Mouse (Mus musculus) neural tube, embryonic 13.5 days (tissue): Measurements from ENCODE around the gene Icos. TPM values are rescaled to one million over a fixed set of nuclear protein-coding genes. Genes with fewer than 3 reads are reported as not detected.

Experiments
- ATAC-seq: fragments of 200-750 bp; cut with Nextera tagmentation; 2 replicates; pipeline ENCODE4 v1.8.0; 2017; ENCODE audit warnings: low read depth, mild to moderate bottlenecking, moderate TSS enrichment, moderate library complexity
- H3K27ac ChIP-seq: fragments of 300-500 bp; sonication (generic); replicated peaks from 2 replicates; pipeline ENCODE4 v1.5.1; 2015; ENCODE audit warnings: moderate library complexity, mild to moderate bottlenecking, inconsistent platforms
- H3K27me3 ChIP-seq: fragments of 300-500 bp; sonication (generic); 2 replicates; pipeline ENCODE4 v1.6.1; 2015; ENCODE audit warnings: mild to moderate bottlenecking, inconsistent platforms
- H3K36me3 ChIP-seq: fragments of 300-500 bp; sonication (generic); 2 replicates; pipeline ENCODE4 v1.6.1; 2015; ENCODE audit warnings: mild to moderate bottlenecking, inconsistent platforms
- H3K4me1 ChIP-seq: fragments of 300-500 bp; sonication (generic); replicated peaks from 2 replicates; pipeline ENCODE4 v1.6.1; 2015; ENCODE audit warnings: inconsistent platforms
- H3K4me2 ChIP-seq: fragments of 300-500 bp; sonication (generic); 2 replicates; pipeline ENCODE4 v1.6.1; 2015; ENCODE audit warnings: inconsistent platforms, mild to moderate bottlenecking, moderate library complexity
- H3K4me3 ChIP-seq: fragments of 300-500 bp; sonication (generic); 2 replicates; pipeline ENCODE4 v1.5.1; 2015; ENCODE audit warnings: mild to moderate bottlenecking, inconsistent platforms
- H3K9ac ChIP-seq: fragments of 300-500 bp; sonication (generic); 2 replicates; pipeline ENCODE4 v1.6.1; 2015; ENCODE audit warnings: moderate library complexity, mild to moderate bottlenecking, inconsistent platforms
- H3K9me3 ChIP-seq: fragments of 300-500 bp; sonication (generic); 2 replicates; pipeline ENCODE4 v1.6.1; 2016; ENCODE audit warnings: inconsistent platforms
- WGBS: fragments of 180-500 bp; shearing (Covaris S2); methylation state at CpG from one replicate; pipeline ENCODE4 v1.1.7; 2015; 5-methylcytosine and 5-hydroxymethylcytosine counted together
- polyA plus RNA-seq: library from polyadenylated mRNA; unstranded; fragments of >200 nt; fragmentation: Nextera tagmentation; extraction: Ambion mirVana; gene quantifications from 2 replicates; pipeline ENCODE4 v1.2.1, GENCODE M21; 2015

Icos gene
- polyA plus RNA-seq, 1 experiment from 2014 or later, result not detected

DNA sequence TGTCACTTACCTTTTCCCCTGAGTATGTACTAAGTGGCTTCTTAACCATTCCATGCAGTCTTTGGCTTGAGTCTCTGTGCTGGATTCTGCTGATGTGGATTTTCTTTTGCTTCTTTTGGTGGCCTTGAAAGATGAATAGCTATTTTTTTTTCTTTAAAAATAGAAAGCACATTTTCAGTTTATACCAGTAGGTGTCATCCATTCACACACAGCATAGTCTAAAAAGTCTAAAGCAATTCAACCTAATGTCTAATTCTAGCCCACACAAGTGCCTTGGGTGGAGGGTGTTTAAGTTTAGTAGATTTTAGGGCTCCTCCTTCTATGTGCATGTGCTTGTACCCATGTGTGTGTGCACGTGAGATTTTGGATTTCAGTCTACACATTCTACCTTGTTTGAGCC, 6.9 kb upstream of the Icos start:
- Histone ChIP-seq H3K27me3 (no peaks in the 10 kb centered on the region), H3K36me3 (no peaks in the 10 kb centered on the region), H3K4me1 (no peaks in the 10 kb centered on the region), H3K27ac (no peak overlapping the region), H3K4me3 (no peak overlapping the region), H3K9ac (no peak overlapping the region), H3K9me3 (no peaks in the 10 kb centered on the region), H3K4me2 (no peak overlapping the region)
- 91% methylated on average over 1 of the region's 1 CpGs for WGBS
- no peak for ATAC-seq

DNA sequence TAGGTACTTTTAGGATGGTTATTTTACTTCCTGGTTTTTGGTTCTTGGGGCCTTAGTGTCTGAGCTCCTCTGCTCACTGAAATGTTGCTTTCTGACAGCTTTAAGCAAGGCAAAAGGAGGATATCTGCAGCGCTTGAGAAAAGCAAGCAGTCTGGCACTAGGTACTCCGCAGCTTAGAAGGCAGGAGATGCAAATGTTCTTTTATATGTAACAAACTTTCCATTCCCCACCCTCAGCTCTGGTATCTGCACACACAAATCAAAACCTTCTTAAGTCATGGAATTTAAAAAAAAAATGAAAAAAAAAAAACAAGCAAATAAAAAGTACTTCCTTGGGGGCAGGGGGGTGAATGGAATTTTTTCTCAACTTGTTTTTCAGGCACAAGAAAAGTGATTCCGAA, 3.5 kb upstream of the Icos start:
- no peaks in the 10 kb centered on the region for H3K4me1 ChIP-seq
- H3K9me3 ChIP-seq, result no peaks in the 10 kb centered on the region
- H3K36me3 ChIP-seq, result no peaks in the 10 kb centered on the region
- no peak for ATAC-seq
- no peak overlapping the region for H3K4me3 ChIP-seq
- 84% methylated on average over 3 of the region's 3 CpGs for WGBS
- H3K4me2 ChIP-seq, result no peak overlapping the region
- no peak overlapping the region for H3K9ac ChIP-seq
- H3K27me3 ChIP-seq, result no peaks in the 10 kb centered on the region
- H3K27ac ChIP-seq, result no peak overlapping the region

DNA sequence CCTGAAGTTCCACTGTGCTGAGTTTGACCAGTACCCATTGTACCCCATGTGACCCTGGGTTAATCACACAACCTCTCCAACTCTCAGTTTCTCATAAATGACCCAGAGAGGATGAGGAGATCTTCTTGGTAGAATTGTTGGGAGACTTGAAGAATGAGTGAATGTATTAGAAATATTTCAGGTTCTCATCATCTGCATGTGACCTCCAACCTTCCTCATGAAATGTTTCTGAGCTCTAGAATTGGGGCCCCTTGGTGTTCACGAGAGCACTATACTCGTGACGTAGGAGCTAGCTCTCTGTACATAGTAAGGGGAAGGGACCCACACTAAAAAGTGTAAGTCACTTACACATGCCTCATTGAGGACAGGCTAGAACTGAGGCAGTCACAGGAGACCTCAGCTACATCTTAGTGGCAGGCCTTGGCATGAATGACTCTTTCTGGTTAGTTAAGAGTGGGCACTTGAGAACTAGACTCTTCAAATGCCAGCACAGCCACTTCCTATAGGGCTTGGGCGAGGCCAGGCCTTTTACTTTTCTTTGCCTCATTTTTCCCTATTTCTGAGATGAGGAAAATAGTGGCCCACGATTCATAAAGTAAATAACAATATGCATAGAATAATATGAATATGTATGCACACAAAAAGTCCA, 2.0 kb upstream of the Icos start:
- no peak overlapping the region for H3K4me2 ChIP-seq
- H3K4me1 ChIP-seq, result no peaks in the 10 kb centered on the region
- no peak overlapping the region for H3K9ac ChIP-seq
- no peak for ATAC-seq
- H3K27ac ChIP-seq, result no peak overlapping the region
- H3K9me3 ChIP-seq, result no peaks in the 10 kb centered on the region
- no peaks in the 10 kb centered on the region for H3K36me3 ChIP-seq
- no peaks in the 10 kb centered on the region for H3K27me3 ChIP-seq
- no peak overlapping the region for H3K4me3 ChIP-seq
- 91% methylated on average over 5 of the region's 5 CpGs for WGBS

DNA sequence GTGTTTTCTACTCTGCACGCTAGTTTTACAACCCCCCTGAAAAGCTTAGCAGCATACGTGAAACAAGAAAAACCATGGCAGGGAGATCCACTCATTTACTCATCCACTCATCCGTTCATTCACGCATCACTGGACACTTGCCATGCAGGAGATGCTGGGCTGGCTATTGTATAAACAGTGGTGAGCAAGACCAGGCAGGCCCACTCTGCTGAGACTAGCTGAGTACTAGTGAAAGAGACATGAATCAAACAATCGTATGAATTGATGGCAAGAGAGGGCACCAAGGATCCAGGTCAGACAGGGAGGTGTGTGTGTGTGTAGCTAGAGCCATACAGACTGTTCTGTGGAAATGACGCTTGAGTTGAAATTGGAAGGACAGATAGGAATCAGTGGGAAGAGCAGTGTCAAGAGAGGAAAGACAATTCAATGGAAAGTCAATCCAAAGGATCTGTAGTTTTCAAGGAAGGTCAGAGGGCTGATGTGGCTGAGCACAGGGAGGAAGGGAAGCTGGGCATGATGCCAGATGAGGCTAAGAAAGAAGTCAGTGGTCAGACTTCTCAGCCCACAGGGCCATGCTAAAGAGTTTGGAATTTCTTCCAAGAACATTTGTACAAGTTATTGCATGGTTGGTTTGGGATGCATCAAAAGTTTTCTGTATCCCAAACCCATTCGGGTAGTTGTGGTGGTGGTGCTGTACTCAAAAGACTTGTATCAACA, 1.6 kb downstream of the Icos start:
- no peak overlapping the region for H3K4me2 ChIP-seq
- 58% methylated on average over 7 of the region's 7 CpGs for WGBS
- no peak overlapping the region for H3K4me3 ChIP-seq
- H3K27me3 ChIP-seq, result no peaks in the 10 kb centered on the region
- no peaks in the 10 kb centered on the region for H3K36me3 ChIP-seq
- no peak overlapping the region for H3K27ac ChIP-seq
- H3K4me1 ChIP-seq, result no peaks in the 10 kb centered on the region
- no peaks in the 10 kb centered on the region for H3K9me3 ChIP-seq
- H3K9ac ChIP-seq, result no peak overlapping the region
- no peak for ATAC-seq

DNA sequence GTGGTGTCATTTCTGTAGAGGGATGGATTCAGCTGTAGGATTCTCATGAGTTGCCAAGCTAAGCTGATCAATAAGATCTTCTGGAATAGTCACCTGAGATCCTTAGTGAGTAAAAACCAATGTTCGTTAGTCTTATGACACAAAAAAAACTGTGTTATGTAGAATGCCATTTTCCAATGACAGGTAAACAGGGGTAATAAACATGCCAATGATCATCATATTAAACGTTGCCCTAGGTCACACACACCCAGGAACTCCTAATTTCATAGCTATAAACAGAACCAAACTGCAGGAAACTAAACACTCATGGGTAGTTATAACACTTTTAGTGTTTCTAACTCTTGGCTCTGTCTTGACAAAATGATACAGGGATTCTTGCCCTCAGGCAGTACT, 2.1 kb downstream of the Icos start:
- no peak overlapping the region for H3K4me2 ChIP-seq
- no peak overlapping the region for H3K9ac ChIP-seq
- no peaks in the 10 kb centered on the region for H3K9me3 ChIP-seq
- WGBS, result 85% methylated on average over 2 of the region's 2 CpGs
- ATAC-seq, result no peak
- no peaks in the 10 kb centered on the region for H3K36me3 ChIP-seq
- H3K4me3 ChIP-seq, result no peak overlapping the region
- no peaks in the 10 kb centered on the region for H3K27me3 ChIP-seq
- peaks cover 1% of the 10 kb centered on the region; the same call in 1 of the 2 replicates for H3K4me1 ChIP-seq
- H3K27ac ChIP-seq, result no peak overlapping the region

DNA sequence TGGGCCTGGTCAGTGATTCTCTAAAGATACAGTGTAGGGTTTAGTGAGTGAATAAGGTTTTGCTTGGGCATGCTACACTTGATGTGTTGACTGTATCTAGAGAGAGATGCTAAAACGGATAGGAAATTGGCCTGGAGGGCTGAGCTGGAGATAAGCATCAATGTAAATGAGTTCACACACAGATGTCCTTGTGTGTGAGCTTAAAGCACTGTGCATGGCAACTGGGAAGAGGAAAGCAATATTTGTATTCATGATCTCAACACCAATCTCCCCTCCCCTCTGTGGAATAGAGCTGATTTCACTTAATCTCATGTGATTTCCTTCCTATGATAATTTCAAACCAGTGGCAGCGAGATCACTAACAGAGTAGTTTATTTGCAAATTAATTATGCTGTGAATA, 7.3 kb downstream of the Icos start:
- 48% methylated on average over 2 of the region's 2 CpGs for WGBS
- Histone ChIP-seq H3K4me1 (peaks cover 5% of the 10 kb centered on the region; the same call in 1 of the 2 replicates), H3K4me2 (no peak overlapping the region), H3K9me3 (no peaks in the 10 kb centered on the region), H3K9ac (no peak overlapping the region), H3K27me3 (no peaks in the 10 kb centered on the region), H3K36me3 (no peaks in the 10 kb centered on the region), H3K4me3 (no peak overlapping the region), H3K27ac (no peak overlapping the region)
- ATAC-seq, result no peak

DNA sequence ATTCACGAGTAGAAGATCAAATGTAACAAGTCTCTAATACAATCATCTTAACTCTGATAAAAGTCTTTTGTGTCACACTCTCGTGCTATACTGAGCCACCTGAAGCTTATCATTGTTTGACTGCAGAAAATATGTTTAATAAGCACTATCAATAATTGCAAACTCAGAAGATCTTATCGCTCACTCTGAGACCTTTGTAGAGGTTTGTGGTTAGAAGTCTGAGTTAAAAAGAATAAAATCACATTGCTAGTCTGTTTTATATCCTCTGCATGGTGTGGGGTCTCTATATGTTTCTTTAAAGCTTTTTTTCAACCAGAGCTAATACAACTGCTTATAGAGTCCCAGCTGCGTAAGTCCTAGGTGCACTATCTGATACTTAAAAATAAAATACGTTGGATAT, 8.4 kb downstream of the Icos start:
- ATAC-seq, result no peak
- H3K27me3 ChIP-seq, result no peaks in the 10 kb centered on the region
- no peaks in the 10 kb centered on the region for H3K36me3 ChIP-seq
- no peaks in the 10 kb centered on the region for H3K9me3 ChIP-seq
- no peak overlapping the region for H3K27ac ChIP-seq
- H3K9ac ChIP-seq, result no peak overlapping the region
- H3K4me2 ChIP-seq, result no peak overlapping the region
- H3K4me3 ChIP-seq, result no peak overlapping the region
- peaks cover 5% of the 10 kb centered on the region; the same call in 1 of the 2 replicates for H3K4me1 ChIP-seq
- WGBS, result 82% methylated on average over 5 of the region's 5 CpGs

DNA sequence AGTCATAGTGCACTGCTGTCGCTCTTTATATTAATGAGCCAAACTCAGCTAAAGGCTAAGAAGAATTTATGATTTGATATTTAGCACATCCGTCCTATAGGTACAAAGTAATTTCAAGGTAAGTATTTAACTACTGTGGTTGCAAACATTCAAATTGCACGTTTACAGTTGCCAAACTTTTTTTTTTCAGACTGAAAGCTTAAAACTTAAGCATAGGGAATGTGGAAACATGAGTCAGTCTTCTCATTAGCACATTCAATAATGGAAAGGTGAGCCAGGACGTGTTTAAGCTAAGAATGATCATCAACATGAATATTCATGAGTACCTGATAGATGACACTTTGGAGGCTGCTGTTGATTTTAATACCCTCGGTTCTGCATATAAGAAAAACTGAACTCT, 11.4 kb downstream of the Icos start:
- no peak overlapping the region for H3K27ac ChIP-seq
- H3K4me2 ChIP-seq, result no peak overlapping the region
- peaks cover 11% of the 10 kb centered on the region; the same call in 1 of the 2 replicates for H3K4me1 ChIP-seq
- WGBS, result 73% methylated on average over 5 of the region's 5 CpGs
- no peak overlapping the region for H3K4me3 ChIP-seq
- H3K27me3 ChIP-seq, result no peaks in the 10 kb centered on the region
- no peaks in the 10 kb centered on the region for H3K36me3 ChIP-seq
- ATAC-seq, result no peak
- no peaks in the 10 kb centered on the region for H3K9me3 ChIP-seq
- no peak overlapping the region for H3K9ac ChIP-seq

DNA sequence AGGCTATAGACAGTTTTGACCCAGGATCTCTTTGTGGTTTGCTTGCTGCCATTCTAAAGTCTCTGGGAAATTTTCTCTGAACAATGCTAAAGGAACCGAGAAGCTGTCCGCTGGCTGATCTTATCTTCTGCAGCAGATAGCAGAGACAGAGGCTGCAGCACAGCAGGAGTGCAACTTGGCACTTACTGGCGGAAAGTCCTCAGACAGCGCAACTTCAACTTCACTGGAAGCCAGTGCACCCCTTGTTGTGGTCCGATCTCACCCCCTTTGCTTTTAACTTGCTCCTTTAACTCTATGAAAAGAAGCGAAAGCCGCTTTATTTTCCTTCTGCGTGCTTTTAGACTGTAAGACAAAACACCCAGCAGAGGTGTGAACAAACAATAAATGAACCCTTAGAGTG, 12.6 kb downstream of the Icos start:
- ATAC-seq, result no peak
- Histone ChIP-seq H3K27me3 (no peaks in the 10 kb centered on the region), H3K4me1 (0 out of 2 replicates have a peak, but pooled peaks cover 6% of the 10 kb centered on the region), H3K27ac (no peak overlapping the region), H3K9ac (no peak overlapping the region), H3K9me3 (no peaks in the 10 kb centered on the region), H3K4me2 (no peak overlapping the region), H3K4me3 (no peak overlapping the region), H3K36me3 (no peaks in the 10 kb centered on the region)
- 71% methylated on average over 8 of the region's 8 CpGs for WGBS

DNA sequence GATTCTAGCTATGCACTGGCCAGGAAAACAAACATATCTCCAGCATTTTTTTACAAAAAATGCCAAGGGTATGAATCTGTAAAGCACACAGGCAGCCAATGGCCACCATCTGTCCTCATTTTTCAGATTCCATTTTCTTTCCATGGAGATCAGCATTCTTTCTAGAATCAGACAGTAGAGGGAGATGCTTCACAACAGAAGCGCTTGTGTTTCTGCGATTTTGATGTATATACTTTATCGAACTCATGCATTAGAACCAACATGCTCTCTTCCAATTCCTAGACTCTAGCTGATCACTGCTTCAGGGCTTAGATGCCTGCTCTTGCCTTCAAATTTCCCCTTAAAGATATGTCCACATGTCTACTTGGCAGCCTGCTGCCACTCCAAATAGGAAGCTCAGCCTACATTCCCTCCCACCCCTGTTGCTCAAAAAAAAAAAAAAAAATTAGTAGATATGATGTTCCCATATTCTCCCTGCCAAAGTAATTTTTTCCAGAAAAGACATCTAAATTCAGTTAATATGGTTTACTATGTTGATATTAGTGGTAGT, 20.4 kb downstream of the Icos start:
- no peak for ATAC-seq

DNA sequence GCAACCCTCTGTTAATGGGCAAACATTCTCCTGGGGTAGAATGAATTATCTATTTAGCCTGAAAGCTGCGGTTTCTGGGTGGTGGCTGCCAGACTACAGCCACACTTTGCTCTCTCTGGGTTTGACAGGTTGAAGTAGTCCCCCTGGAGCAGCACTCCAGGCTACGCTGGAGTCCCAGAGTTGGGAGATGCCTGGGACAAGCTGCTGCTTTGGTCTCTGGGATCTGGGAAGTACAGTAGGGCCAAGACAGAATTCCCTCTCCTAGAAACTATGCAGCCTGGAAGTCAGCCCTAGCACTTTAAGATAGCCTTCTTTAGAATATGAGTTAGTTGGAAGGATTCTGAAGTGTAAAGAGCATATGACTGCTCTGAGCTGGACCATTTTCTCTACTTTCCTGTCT, 21.0 kb downstream of the Icos start:
- H3K9ac ChIP-seq, result no peak overlapping the region
- H3K4me2 ChIP-seq, result no peak overlapping the region
- WGBS, result 63% methylated on average over 2 of the region's 2 CpGs
- H3K4me3 ChIP-seq, result no peak overlapping the region
- 0 out of 2 replicates have a peak, but pooled peaks cover 2% of the 10 kb centered on the region for H3K4me1 ChIP-seq
- H3K36me3 ChIP-seq, result no peaks in the 10 kb centered on the region
- no peaks in the 10 kb centered on the region for H3K27me3 ChIP-seq
- H3K9me3 ChIP-seq, result no peaks in the 10 kb centered on the region
- ATAC-seq, result no peak
- no peak overlapping the region for H3K27ac ChIP-seq

More for the DNA sequence above, 20.4 kb downstream of the Icos start:
- Histone ChIP-seq H3K36me3 (no peaks in the 10 kb centered on the region), H3K9me3 (no peaks in the 10 kb centered on the region), H3K27ac (no peak overlapping the region), H3K4me3 (no peak overlapping the region), H3K9ac (no peak overlapping the region), H3K27me3 (no peaks in the 10 kb centered on the region), H3K4me2 (no peak overlapping the region), H3K4me1 (0 out of 2 replicates have a peak, but pooled peaks cover 5% of the 10 kb centered on the region)
- WGBS, result 87% methylated on average over 3 of the region's 3 CpGs

DNA sequence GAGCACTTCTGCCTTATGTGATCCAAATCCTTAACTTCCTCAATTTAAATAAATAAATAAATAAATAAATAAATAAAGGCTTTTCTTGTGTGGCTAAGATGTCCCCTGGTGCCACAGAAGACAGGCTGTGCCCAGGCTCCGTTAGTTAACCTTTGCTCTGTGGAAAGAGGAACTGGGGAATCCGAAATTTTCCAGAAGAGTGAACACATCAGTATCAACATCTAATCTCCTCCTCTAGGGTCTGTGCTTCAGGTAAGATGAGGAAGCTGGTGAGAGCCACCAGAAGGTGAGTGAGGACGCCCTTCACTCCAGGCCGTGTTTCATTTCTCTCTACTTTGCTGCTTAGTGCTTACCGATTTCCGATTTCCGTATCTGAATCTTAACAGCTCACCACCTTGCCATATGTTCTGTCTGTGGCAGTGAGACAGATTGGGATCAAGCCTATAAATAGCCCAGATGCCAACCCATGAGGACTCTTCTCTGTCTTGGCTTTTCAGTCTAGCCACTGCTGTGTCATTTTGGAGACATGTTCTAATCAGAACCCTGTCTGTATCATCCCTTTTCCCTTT, 24.1 kb downstream of the Icos start:
- WGBS, result 93% methylated on average over 7 of the region's 7 CpGs
- no peaks in the 10 kb centered on the region for H3K27me3 ChIP-seq
- H3K27ac ChIP-seq, result no peak overlapping the region
- no peaks in the 10 kb centered on the region for H3K4me1 ChIP-seq
- no peaks in the 10 kb centered on the region for H3K9me3 ChIP-seq
- H3K4me3 ChIP-seq, result no peak overlapping the region
- H3K9ac ChIP-seq, result no peak overlapping the region
- no peak for ATAC-seq
- H3K4me2 ChIP-seq, result no peak overlapping the region
- H3K36me3 ChIP-seq, result no peaks in the 10 kb centered on the region
